Mouse (Mus musculus) heart, postnatal 0 days (tissue): Measurements from ENCODE around the gene Baiap2l2. TPM values are rescaled to one million over a fixed set of nuclear protein-coding genes. Genes with fewer than 3 reads are reported as not detected.

Experiments
- ATAC-seq: fragments of 200-750 bp; cut with Nextera tagmentation; 2 replicates; pipeline ENCODE4 v1.8.0; 2017; ENCODE audit warnings: low read depth, moderate number of reproducible peaks, moderate library complexity; ENCODE audit not compliant: insufficient read depth
- DNase-seq: peaks from one replicate; pipeline ENCODE4 v3.0.0-alpha.2; 2016; ENCODE audit warnings: low spot score
- H3K27ac ChIP-seq: fragments of 300-500 bp; sonication (generic); 2 replicates; pipeline ENCODE4 v1.5.1; 2014; ENCODE audit warnings: low read depth, mild to moderate bottlenecking
- H3K27me3 ChIP-seq: fragments of 300-500 bp; sonication (generic); 2 replicates; pipeline ENCODE4 v1.6.1; 2014; ENCODE audit warnings: low read length, mixed read lengths; ENCODE audit not compliant: control insufficient read depth, insufficient read depth
- H3K36me3 ChIP-seq: fragments of 300-500 bp; sonication (generic); replicated peaks from 2 replicates; pipeline ENCODE4 v1.6.1; 2014; ENCODE audit warnings: low read length, mixed read lengths; ENCODE audit not compliant: control insufficient read depth, insufficient read depth
- H3K4me1 ChIP-seq: fragments of 300-500 bp; sonication (generic); 2 replicates; pipeline ENCODE4 v1.6.1; 2014; ENCODE audit warnings: antibody characterized with exemption; ENCODE audit not compliant: control insufficient read depth, insufficient read depth
- H3K4me2 ChIP-seq: fragments of 300-500 bp; sonication (generic); 2 replicates; pipeline ENCODE4 v1.6.1; 2014; ENCODE audit warnings: low read depth, mild to moderate bottlenecking, low read length, moderate library complexity
- H3K4me3 ChIP-seq: fragments of 300-500 bp; sonication (generic); 2 replicates; pipeline ENCODE4 v1.5.1; 2014; ENCODE audit warnings: low read depth, low read length
- H3K9ac ChIP-seq: fragments of 300-500 bp; sonication (generic); replicated peaks from 2 replicates; pipeline ENCODE4 v1.6.1; 2014; ENCODE audit warnings: low read depth, low read length, mixed read lengths
- H3K9me3 ChIP-seq: fragments of 300-500 bp; sonication (generic); replicated peaks from 2 replicates; pipeline ENCODE4 v1.6.1; 2016; ENCODE audit warnings: low read length; ENCODE audit not compliant: control insufficient read depth
- CTCF ChIP-seq: IDR thresholded peaks from 2 replicates; pipeline ENCODE4 v1.5.1; 2016; ENCODE audit warnings: antibody characterized with exemption, control low read depth, low read depth
- EP300 ChIP-seq: IDR thresholded peaks from 2 replicates; pipeline ENCODE4 v1.6.1; 2016; ENCODE audit warnings: antibody characterized with exemption, low read depth
- WGBS: fragments of 180-500 bp; shearing (Covaris S2); extraction: QIAGEN DNeasy Blood & Tissue Kit; methylation state at CpG from one replicate; pipeline ENCODE4 v1.1.7; 2014; 5-methylcytosine and 5-hydroxymethylcytosine counted together
- polyA plus RNA-seq: library from polyadenylated mRNA; unstranded; fragments of >200 nt; fragmentation: Nextera tagmentation; extraction: Ambion mirVana; gene quantifications from 2 replicates; pipeline ENCODE4 v1.2.1, GENCODE M21; 2015
- total RNA-seq: library from RNA; depleted of rRNA; stranded (reverse); fragments of >200 nt; gene quantifications from 2 replicates; pipeline ENCODE4 v1.2.3, GENCODE M21; 2014; ENCODE audit warnings: low replicate concordance

The Baiap2l2 gene
- total and polyA plus RNA-seq, 2 experiments from 2014 or later = 0.27 to 2.2 TPM

DNA sequence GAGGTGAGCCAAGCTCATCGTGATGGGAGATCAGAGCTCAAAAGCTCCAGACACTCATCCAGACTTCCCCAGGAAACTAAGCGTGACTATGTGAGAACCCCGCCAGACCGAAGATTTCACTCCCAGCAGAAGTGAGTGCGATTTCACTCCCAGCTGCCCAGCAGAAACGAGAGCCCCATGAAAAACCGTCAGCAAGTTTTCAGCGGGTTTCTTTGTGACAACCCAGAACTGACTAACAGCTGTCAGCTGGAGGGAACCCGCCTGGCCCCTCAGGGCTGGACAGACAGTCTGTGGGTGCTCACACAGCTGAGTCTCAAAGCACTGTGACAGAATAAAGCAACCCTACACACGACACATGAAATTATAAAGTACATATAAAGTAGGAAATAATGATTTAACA, 7.6 kb downstream of the Baiap2l2 start:
- no peak for DNase-seq
- H3K36me3 ChIP-seq = no peaks in the 10 kb centered on the region
- H3K9me3 ChIP-seq = no peaks in the 10 kb centered on the region
- H3K4me3 ChIP-seq = no peak overlapping the region
- H3K4me2 ChIP-seq = no peak overlapping the region
- TF ChIP-seq CTCF = no peak
- TF ChIP-seq EP300 = no peak
- H3K9ac ChIP-seq = no peak overlapping the region
- no peaks in the 10 kb centered on the region; the same call in 1 of the 2 replicates for H3K4me1 ChIP-seq
- WGBS = 60% methylated on average over 10 of the region's 10 CpGs
- no peak for ATAC-seq
- H3K27ac ChIP-seq = no peak overlapping the region
- H3K27me3 ChIP-seq = no peaks in the 10 kb centered on the region

- ATAC-seq = no peak
- H3K27me3 ChIP-seq = no peaks in the 10 kb centered on the region
- H3K36me3 ChIP-seq = no peaks in the 10 kb centered on the region
- no peak overlapping the region for H3K4me2 ChIP-seq
- 56% methylated on average over 10 of the region's 10 CpGs for WGBS
- H3K4me1 ChIP-seq = peaks cover 7% of the 10 kb centered on the region; the same call in 1 of the 2 replicates
- no peak overlapping the region for H3K9ac ChIP-seq
- no peak for DNase-seq
- TF ChIP-seq EP300 = no peak
- TF ChIP-seq CTCF = no peak
- no peaks in the 10 kb centered on the region for H3K9me3 ChIP-seq
- H3K4me3 ChIP-seq = no peak overlapping the region
- H3K27ac ChIP-seq = no peak overlapping the region
Measured at GRCm38 (mm10) chr15:79273020-79273419, 12.3 kb downstream of the Baiap2l2 start.

DNA sequence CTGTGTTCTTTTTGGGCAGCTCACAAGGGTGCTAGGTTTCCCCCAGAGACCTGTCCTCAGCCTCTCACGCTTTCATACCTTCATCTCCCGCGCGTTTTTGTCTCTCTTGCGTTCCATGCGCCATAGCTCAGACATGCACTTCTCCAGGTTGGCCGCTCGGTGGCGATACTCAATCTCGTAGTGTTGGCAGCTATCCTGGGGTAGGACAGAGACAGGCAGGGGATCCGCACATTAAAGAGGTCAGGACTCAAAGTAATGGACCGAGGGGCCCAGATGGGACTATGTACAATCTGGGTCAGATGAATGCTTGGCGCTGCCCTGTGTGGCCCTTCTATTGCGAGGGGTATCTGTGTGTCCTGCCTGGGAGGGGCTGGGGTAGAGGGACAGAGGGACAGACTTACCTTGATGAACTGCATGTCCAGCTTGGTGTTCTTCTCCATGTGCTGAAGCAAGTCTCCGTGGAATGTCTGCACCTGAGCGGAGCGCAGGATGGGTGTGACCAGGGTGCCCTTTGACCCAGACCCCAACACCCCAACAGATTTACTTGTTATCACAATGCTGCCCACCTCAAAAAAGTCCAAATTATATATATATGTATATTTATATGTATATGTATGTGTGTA, 14.1 kb downstream of the Baiap2l2 start:
- H3K4me1 ChIP-seq = peaks cover 7% of the 10 kb centered on the region; the same call in 1 of the 2 replicates
- H3K27ac ChIP-seq = no peak overlapping the region
- DNase-seq (peak; percentile 51), ATAC-seq (0 out of 2 replicates have a peak, but pooled peaks have one; percentile 22)
- H3K4me2 ChIP-seq = peak overlapping the region; percentile 72
- no peak for TF ChIP-seq EP300
- peak; percentile 69 for TF ChIP-seq CTCF
- H3K4me3 ChIP-seq = peak overlapping the region; percentile 33
- H3K27me3 ChIP-seq = no peaks in the 10 kb centered on the region
- no peaks in the 10 kb centered on the region for H3K9me3 ChIP-seq
- no peaks in the 10 kb centered on the region for H3K36me3 ChIP-seq
- no peak overlapping the region for H3K9ac ChIP-seq
- WGBS = 17% methylated on average over 17 of the region's 17 CpGs

DNA sequence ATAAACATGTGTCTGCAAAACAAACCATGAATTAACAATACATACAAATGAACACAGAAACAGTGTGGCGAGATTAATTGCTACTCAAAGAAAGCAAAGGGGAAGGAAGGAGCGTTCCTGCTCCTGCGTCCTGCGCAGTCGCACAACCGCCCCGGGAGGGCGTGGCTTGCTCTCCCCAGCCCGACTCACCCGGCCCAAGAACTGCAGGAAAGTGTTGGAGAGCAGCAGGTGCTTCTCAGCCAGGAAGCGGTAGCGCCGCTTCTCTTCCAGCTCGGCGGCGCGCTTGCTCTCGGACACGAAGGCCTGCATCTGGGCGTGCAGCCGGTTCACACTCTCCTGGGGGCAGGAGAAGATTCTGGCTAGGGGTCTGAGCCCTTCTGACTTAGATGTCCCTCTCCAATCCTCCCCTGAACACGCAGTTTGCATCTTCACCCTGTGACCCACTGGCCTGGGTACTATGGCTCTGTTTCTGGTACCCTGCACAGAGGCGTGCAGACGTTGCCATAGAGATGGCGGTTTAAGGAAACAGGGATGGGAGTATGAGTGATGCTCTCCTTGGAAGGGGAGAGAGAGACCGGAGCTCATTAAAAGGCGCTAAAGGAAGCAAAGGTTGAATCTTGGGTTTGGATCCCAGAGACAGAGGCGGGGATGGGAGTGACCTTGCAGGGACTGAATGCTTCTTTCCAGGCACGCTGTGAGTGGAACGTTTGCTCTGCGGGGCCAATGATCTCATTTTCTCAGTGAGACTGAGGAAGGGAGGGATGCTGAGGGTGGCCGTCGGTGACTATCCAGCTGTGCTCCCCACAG, 14.8 kb downstream of the Baiap2l2 start:
- DNase-seq (peak; percentile 68), ATAC-seq (peak; percentile 75)
- 2% methylated on average over 33 of the region's 33 CpGs for WGBS
- Histone ChIP-seq H3K4me2 (peak overlapping the region; percentile 72), H3K4me1 (peaks cover 7% of the 10 kb centered on the region; the same call in 1 of the 2 replicates), H3K9me3 (no peaks in the 10 kb centered on the region), H3K27me3 (no peaks in the 10 kb centered on the region), H3K9ac (no peak overlapping the region), H3K4me3 (peak overlapping the region; percentile 33), H3K36me3 (no peaks in the 10 kb centered on the region), H3K27ac (no peak overlapping the region)
- TF ChIP-seq EP300 (no peak), CTCF (no peak)

GRCm38 (mm10) chr15:79268521-79268920, 16.8 kb downstream of the Baiap2l2 start:
- Histone ChIP-seq H3K4me1 (peaks cover 7% of the 10 kb centered on the region; the same call in 1 of the 2 replicates), H3K4me2 (no peak overlapping the region), H3K27me3 (peaks cover under 1% of the 10 kb centered on the region; the same call in 1 of the 2 replicates), H3K4me3 (no peak overlapping the region), H3K27ac (no peak overlapping the region), H3K36me3 (no peaks in the 10 kb centered on the region), H3K9ac (no peak overlapping the region), H3K9me3 (no peaks in the 10 kb centered on the region)
- ATAC-seq = 0 out of 2 replicates have a peak, but pooled peaks have one; percentile 12
- TF ChIP-seq CTCF = no peak
- no peak for TF ChIP-seq EP300
- DNase-seq = no peak
- 27% methylated on average over 1 of the region's 1 CpGs for WGBS
